Mouse (Mus musculus) spleen, adult 12 weeks (tissue): ENCODE data around the gene Lap3.
A peak's percentile ranks its signal among the peaks of the same experiment; 100 is the strongest.

Source experiments
- DNase-seq: peaks from one replicate; pipeline ENCODE4 v3.0.0; 2022; ENCODE audit warnings: low spot score

Gene Lap3

GRCm38 (mm10) chr5:45493191-45494092 is at the start of gene Lap3:
Gene Lap3, plus strand, starts transcription at chr5:45493374.
- peak; percentile 96 for DNase-seq

- no peak for DNase-seq
Measured at GRCm38 (mm10) chr5:45444130-45444832, 48.9 kb upstream of the Lap3 start.

GRCm38 (mm10) chr5:45448676-45449075 is 44.5 kb upstream of the Lap3 start:
- DNase-seq: no peak

GRCm38 (mm10) chr5:45449206-45449605 is 44.0 kb upstream of the Lap3 start:
- DNase-seq: peak; percentile 5

- DNase-seq: peak; percentile 94
Measured at GRCm38 (mm10) chr5:45449831-45450716, 43.1 kb upstream of the Lap3 start, which contains the start of gene Qdpr. Gene Qdpr, minus strand, starts transcription at chr5:45450236.

GRCm38 (mm10) chr5:45453451-45453850 is 39.7 kb upstream of the Lap3 start, which contains the start of gene Clrn2:
Gene Clrn2, plus strand, starts transcription at chr5:45453751.
- no peak for DNase-seq

GRCm38 (mm10) chr5:45454456-45454855 is 38.7 kb upstream of the Lap3 start:
- no peak for DNase-seq

- no peak for DNase-seq
Measured at GRCm38 (mm10) chr5:45472880-45473450, 20.2 kb upstream of the Lap3 start.

- no peak for DNase-seq
Measured at GRCm38 (mm10) chr5:45473521-45473920, 19.7 kb upstream of the Lap3 start.

GRCm38 (mm10) chr5:45474215-45474614 is 19.0 kb upstream of the Lap3 start:
- no peak for DNase-seq

- DNase-seq: no peak
Measured at GRCm38 (mm10) chr5:45474758-45475157, 18.4 kb upstream of the Lap3 start.

GRCm38 (mm10) chr5:45475771-45476170 is 17.4 kb upstream of the Lap3 start:
- no peak for DNase-seq

GRCm38 (mm10) chr5:45476288-45476687 is 16.9 kb upstream of the Lap3 start:
- no peak for DNase-seq

- no peak for DNase-seq
Measured at GRCm38 (mm10) chr5:45477601-45478000, 15.6 kb upstream of the Lap3 start.

GRCm38 (mm10) chr5:45480066-45480465 is 13.1 kb upstream of the Lap3 start:
- no peak for DNase-seq

- no peak for DNase-seq
Measured at GRCm38 (mm10) chr5:45481125-45481524, 12.0 kb upstream of the Lap3 start.

- no peak for DNase-seq
Measured at GRCm38 (mm10) chr5:45482607-45483006, 10.6 kb upstream of the Lap3 start.

- no peak for DNase-seq
Measured at GRCm38 (mm10) chr5:45483654-45484053, 9.5 kb upstream of the Lap3 start.

GRCm38 (mm10) chr5:45491776-45492175 is 1.4 kb upstream of the Lap3 start:
- DNase-seq: no peak

GRCm38 (mm10) chr5:45494093-45494755 is 1.1 kb downstream of the Lap3 start:
- DNase-seq: no peak

GRCm38 (mm10) chr5:45495429-45495975 is 2.3 kb downstream of the Lap3 start:
- DNase-seq: no peak
